Mouse (Mus musculus): Measurements from ENCODE around the gene Umad1.

Umad1 gene

DNA sequence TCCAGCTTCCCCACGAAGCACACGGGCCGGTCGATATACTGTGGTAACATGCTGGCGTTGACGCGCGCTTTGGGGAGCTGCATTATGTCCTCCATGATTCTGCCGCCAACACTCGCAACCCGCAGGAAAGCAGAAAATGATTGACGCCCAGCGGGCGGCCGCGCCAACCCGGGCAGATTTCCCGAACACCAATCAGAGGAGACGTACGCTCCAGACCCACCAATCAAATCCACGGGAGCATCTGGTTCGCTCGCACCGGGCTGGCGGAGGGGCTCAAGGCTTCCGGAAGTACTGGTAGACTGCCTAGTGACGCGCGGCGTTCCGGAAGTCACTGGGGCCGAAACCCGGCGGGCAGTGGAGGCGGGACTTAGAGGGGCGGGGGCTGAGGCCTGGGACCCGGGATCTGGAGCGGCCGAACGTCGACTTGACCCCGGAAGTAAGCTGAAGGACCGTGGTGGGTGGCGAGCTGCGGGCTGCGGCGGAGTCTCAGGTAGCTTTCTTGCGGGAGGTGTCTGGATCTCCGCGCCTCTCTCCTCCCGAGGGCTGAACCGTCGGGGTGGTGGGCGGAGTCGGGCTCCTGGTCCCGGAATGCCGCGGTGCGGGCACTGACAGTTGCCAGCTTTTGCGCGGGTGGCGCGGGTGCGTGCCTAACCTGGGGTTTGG lies at the start of gene Umad1, which contains the start of the genes Rpa3 and Gm45062:
Gene Umad1 (plus strand): TSS at position 285 of the 663 bp plus-strand sequence.
Gene Rpa3 (minus strand): TSS at position 170 of the 663 bp plus-strand sequence.
Gene Gm45062 (plus strand): TSS at position 447 of the 663 bp plus-strand sequence.
- DNase-seq (ENCODE audit: low spot score in 2 of 2), result peak; percentile 95 to 97

DNA sequence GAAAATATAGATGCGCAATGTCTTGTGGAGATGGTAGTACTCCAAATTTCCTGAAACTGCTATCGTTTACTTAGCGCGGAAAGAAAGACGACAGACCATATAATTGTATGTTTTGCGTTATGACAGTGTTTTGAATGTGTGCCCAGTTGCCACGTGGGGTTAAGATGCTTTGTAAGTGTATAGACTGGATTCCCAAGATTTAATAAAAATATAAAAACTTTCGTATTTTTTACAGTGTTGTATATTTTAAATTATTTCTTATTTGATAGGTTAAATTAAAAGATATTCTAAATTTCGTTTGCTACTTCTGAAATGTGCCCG lies 49.3 kb upstream of the Umad1 start:
- DNase-seq (ENCODE audit: low spot score in 2 of 2), result no peak

DNA sequence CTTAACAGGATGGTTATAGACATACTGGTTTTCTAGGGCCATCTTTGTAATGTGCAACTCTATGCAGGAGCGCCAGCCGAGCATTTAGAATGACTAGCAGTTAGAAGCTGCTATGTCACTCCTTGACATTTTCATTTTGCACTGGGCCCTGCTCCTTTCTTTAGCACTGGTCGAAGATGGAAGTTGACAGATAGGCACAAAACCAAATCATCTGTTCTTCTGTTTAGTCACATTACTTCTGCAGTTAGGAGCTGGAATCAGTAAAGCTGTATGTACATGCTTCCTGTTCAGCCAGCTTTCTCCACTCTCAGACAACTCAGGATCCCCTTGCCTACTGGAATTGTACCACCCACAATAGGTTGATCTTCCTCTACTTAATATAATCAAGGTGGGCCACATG lies 48.4 kb upstream of the Umad1 start:
- no peak for DNase-seq (ENCODE audit: low spot score in 2 of 2)

DNA sequence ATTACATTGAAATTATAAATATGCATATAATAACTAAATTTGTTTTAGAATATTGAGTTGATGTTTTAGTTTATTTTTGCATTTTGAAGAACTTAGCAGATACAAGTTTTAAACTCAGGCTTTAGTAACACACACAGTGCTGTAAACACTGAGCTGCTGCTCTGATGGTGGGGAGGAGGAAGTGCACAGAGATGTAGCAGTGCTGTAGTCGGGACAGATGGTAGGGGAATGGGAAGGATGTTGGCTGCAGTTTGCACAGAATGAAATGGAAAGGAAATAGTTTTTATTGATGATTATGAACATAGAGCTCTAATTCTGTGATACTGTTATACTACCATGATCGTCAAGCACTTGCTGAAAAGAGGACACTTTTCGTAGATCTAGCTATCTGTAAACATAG lies 32.1 kb upstream of the Umad1 start:
- no peak for DNase-seq (ENCODE audit: low spot score in 2 of 2)

DNA sequence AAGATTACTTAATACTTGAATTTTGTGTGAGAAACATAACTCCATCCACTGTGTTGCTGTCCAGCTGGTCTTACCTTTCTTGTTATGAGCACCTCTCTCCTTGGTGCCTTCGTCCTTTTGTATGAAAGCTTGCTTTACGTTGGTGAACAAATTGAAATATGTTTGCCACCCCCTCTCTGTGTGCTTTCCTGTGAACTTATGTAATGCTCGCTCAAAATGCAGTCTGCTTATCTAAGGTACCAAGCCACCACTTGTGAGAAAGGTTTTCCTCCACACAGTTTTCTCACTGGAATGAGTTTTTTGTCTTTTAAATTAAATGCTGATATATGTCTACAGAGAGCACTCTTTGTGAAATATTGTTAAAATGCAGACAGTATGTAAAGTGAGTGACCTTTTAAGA lies 30.5 kb upstream of the Umad1 start:
- DNase-seq (ENCODE audit: low spot score in 2 of 2), result no peak

DNA sequence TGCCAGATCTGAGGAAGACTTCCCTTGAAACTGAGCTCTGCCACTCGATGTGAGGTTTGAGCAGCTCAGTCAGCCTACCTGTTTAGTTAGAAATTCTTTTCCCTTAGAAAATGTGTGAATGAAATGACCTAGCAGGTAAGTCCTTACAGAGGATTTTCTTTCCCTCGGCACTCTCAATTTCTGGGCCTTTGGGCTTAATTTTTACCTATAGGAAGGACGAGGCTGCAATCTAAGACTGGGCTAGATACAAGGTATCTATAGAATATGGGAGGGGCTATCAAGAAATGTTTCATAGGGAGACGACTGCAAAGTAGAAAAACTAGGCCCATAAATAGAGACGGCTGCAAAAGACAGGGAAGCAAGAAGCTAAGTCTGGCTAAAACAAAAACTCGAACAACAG lies 772 bp upstream of the Umad1 start:
- no peak for DNase-seq (ENCODE audit: low spot score in 2 of 2)

DNA sequence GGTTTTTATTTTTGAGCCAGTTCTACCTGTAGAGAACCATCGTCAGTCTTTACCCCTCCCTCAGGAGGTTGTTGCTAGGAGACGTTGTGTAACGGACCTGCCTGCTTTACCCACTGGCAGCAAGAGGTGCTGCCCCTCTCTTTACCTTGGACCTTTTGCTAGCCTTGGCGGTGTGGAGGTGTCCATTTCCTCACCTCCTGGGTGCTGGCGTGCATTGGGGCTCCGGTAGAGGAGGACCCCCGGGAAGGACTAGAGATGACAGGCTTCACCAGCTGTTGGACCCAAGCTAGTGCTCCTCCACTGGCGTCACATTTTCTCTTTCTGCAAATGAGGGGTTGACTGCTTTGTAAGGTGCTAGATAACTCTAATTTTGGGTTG lies 568 bp downstream of the Umad1 start:
- DNase-seq (ENCODE audit: low spot score in 2 of 2), result peak in 1 of 2 experiments; percentile 29

DNA sequence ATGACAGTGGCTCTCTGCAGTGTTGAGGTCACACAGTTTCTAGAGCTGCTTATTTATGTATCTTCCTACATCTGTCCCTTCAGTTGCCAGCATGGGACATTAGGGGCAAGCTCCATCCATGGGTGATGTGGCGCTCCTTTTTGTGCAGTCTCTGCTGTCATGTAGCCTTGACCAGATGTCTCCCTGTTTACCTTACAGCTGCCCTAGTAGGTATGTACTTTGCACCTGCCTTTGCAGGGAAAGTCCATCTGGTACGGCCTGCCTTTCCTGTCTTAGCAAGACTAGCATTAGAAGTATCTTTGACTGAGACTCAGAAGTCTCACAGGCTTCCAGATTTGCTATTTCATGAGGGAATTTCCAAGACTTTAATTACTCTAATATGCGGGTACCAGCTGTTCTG lies 12.0 kb downstream of the Umad1 start:
- DNase-seq (ENCODE audit: low spot score in 2 of 2), result no peak

DNA sequence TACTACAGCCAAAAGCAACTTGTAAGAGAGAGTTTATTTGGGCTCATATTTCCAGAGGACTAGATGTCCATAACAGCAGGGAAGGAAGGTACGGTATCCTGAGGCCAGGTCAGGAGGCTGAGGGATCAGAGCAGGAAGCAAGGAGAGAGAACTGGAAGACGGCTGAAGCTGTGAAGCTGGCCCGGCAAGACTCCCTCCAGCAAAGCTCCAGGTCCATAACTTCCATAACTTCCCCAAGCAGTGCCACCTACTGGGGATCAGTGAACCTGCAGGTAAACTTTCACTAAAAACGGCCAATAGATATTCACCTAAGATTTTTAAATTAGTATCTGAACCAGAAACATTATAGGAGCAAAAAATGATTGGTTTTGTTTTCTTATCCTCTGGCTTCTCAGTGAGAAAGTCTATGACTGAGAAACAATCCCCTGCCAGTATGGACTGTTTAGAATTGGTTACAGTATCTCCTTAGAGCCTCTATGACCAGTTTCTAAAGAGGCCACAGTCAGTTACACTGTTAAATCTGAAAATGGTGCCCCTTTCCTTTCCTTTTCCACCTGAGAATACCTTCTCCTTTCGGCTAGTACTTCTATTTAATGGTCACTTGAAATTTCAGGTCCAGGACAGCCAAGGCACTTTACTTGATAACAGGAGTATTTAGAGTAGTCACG lies 15.4 kb downstream of the Umad1 start:
- peak; percentile 31 to 53 for DNase-seq (ENCODE audit: low spot score in 2 of 2)

DNA sequence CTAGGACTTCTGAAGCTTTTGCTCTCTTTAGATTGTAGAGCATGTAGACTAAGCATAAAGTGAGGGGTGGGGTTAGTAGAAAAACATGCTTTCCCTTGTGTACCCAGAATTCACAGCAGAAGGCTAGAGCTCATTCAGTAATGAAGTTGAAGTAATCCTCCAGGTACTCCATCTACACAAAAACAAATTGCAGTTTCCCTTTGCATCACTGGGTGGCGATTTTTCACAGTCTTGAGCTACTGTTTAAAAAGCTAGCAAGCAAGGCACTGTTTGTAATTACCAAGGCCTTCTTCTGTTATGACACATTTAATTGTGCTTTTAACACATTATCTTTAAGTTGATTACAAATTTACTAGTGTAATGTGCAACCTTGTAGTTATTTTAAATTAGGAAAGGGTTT lies 16.0 kb downstream of the Umad1 start:
- peak in 1 of 2 experiments; percentile 53 for DNase-seq (ENCODE audit: low spot score in 2 of 2)

DNA sequence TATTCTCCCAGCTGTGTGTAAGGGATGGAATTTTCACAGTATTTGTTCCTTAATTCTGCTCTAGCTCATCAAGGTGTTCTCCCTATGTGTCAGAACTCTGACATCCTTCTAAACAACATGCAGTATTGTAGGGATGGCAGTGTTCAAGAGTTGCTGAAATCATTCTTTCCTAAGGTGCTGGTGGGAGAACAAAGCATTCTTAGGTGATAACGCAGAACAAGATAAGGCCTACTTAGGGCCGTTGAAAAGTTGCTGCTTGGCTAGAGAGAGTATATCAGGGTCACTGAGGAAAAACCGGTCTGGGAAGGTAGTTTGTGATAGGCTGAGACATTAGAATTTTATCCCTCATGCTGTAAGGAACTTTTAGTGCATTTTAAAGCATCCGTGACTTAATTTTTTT lies 17.3 kb downstream of the Umad1 start:
- DNase-seq (ENCODE audit: low spot score in 2 of 2), result no peak

DNA sequence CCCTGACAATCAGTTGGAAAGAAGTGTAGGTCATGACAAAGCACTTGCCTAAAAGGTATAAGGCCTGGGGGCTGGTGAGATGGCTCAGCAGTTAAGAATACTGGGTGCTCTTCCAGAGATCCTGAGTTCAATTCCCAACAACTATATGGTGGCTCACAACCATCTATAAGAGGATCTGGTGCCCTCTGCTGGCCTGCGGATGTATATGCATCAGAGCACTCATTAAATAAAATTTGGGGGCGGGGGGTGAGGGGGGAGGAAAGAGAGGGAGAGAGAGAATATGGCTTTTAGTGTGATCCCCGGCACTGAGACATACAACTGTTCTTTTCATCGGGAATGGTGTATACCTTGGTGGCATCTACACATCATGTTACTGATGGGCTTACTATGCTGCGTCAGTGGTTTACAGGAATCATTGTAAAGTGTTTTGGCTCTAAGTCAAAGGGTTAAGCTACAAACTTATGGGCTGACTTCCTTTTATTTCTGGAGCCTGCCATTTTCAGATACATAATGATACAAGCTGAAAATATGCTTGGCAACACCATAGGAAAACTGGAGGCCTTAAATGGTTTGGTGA lies 19.4 kb downstream of the Umad1 start:
- DNase-seq (ENCODE audit: low spot score in 2 of 2), result no peak

DNA sequence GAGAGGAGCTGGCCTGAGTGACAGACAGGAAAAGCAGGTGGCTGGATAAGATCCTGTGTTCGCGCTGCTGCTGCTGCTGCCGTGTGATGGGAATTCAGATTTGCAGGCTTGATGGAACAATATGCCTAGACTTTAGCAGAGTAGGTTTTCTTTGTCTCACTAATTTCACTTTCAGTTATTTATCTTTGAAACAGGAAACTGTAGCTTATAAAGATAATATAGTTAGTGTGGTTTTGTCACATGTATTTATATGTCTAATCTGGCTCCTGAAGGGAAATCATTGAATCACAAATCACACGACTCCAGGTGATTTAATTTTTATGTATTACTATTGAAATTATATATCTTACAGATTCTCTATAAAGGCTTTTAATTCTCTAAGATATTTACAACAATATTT lies 24.2 kb downstream of the Umad1 start:
- DNase-seq (ENCODE audit: low spot score in 2 of 2), result no peak

DNA sequence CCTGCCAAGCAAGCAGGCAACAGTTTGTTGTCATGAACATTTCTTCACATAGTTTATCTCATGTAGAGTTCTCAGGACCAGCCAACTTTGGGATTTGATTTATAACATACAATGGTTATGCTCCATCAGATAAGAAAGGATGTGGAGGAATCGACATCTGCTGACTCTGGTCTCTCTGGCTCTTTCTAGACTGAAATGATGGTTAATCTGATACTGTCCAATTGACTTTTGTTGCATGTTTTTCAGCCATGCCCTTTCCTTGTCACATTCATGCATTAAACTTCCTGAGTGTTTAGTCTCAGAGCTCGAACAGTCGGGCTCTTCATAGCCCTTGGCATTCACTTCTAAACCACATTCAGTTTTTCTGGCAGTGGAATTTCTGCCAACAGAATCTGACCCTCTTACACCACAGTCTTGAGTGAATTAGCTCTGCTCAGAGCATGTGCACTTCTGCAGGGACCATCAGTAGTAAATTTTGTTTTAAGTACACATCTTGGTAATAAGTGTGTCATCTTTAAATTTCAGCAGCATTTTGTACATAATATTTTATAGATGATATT lies 26.4 kb downstream of the Umad1 start:
- no peak for DNase-seq (ENCODE audit: low spot score in 2 of 2)

DNA sequence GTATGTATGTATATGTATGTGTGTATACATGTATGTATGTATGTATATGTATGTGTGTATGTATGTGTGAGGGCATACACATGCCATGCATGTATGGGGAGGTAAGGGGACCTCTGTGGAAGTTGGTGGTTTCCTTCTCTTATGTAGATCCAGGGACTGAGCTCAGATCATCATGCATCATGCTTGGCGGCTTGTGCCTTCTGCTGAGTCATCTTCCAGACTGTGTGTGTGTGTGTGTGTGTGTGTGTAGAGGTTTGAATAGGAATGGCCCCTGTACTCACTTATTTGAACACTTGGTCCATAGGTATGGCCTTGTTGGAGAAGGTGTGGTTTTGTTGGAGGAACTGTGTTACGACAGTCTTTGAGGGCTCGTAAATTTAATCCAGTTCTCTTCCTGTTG lies 27.1 kb downstream of the Umad1 start:
- DNase-seq (ENCODE audit: low spot score in 2 of 2), result no peak

DNA sequence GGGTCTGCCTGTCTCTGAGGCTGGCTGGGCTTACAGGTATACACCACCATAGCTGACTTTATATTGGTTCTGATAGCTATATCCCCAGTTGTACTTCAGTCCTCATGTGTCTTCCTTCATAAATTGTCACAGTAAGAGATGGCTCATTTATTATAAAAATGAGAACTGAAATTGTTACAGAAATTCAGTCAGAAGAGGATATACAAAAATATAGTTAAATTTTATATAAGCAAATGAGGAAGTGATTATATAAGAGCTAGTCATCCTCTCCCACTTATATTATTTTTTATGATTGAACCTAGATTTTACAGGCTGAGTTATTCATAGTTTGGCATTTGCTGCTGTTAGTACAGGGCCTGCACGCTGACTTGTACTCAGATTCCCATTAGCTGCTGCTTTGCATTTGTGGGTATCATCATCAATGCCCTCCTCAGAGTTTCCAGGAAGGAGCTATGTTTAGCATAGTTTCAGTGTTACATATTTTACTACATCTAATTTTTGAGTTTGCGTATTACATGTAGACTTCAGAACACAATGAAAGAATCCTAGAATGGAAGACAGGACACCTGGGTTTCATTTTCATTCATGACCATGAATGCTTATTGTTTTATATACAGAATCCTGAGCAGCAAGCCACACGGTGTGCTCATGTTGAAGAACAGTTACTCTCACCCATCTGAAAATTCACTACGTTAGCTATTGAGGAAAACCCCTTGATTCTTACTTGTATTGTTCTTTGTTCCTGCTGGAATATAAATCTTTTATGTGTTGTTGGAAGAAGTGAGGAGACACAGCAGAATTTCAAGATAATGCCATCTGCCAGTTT lies 29.9 kb downstream of the Umad1 start:
- DNase-seq (ENCODE audit: low spot score in 2 of 2), result no peak

DNA sequence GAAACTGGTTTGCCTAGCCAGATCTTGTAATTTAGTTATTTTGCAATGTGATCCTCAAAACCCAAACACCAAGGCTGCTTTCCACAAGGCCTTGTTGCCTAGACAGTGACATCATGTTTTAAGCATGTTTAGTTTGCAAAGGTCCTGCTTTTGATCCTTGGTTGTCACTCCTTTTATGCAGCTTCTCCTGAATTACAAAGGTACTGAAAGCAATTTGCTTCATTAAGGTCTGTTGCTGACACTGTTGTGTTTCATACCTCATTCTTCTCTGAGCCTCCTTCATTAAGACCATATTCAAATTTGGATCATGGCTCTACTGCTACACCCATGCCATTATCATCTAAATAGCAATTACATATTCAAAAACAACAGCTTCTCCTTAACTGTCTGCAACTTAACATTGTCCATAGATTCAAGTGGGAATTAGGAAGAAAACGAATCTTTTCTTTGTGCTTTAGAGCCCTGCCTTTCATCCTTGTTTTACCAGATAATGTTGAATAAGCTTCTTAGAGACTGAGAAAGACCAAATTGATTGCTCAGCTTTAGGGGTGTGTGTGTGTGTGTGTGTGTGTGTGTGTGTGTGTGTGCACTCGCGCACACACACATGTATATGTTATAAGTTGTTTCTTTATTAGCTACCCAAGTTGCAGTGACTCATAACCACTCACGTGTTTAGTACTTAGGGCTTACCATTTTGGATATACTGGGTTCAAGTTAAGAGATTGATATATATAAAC lies 35.1 kb downstream of the Umad1 start:
- DNase-seq (ENCODE audit: low spot score in 2 of 2), result no peak

DNA sequence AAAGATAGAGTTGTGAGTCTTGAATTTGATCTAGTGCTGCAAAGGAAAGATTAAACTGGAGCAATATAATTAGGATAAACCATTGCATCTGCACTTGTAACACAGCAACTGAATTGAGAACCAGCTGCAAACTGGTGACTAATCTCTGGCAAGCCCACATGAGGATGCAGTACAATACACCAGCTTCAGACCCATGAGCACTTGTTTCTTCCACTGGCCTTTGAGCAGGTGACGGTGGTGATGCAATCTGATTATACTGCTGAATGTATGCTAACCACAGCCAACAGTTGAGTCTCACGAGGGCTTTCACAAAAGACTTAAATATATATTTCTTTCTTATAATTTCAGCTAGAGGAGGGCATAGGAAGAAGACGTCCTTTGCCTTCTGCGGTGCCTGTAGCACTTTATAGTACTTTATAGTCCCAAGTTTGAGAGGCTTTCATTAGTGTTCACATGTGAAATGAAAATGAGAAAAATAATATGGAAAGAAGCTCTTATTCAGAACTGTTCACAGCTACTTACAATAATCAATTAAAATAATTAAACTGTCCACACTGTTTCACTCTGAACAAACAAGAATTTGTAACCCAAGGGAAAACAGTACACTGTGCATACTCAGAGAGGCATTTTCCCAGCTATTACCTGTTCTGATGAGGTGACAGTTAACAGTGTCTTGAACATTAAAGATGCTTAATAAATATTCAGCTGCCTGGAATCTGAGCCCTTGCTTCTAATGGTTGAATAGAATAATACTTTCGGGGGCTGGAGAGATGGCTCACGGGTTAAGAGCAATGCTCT lies 40.2 kb downstream of the Umad1 start:
- DNase-seq (ENCODE audit: low spot score in 2 of 2), result no peak

DNA sequence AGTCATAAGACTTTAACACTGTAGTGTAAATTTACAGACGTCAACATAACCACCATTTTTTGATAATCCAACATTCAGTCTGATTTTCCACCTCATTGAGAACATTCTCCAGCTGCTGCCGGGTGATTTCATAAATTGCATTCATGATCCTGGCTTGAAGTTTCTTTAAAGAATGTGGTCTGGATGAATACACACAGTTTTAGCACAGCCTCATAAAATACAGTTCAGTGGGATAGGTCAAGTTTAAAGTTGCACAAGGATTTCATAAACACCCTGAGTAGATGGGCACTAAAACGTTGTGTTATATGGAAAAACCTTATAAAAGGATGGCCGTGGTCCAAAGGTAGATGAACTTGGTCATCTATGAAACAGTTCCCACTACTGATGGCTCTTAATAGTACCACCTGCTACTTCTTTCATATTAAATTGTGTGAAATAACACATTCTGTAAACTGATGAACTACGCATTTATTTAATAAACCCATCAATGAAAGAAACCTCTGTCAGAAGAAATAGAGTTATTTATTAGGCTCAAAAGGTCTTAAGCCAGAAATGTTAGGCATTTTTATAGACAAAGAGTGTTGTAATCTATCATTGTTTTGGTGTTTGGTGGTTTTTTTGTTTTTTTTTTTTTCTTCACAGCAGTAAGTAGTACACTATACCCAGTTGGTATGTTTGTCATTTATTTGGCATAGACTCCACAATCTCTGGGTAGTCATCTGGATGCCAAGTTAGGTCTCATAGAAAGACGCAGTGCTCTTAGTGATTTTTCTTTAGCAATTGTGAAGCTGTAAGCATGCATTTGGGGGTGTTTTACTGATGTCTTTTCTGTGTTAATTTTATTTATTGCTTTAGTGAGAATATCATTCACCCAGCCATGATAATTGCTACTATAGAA lies 49.0 kb downstream of the Umad1 start:
- no peak for DNase-seq (ENCODE audit: low spot score in 2 of 2)

DNA sequence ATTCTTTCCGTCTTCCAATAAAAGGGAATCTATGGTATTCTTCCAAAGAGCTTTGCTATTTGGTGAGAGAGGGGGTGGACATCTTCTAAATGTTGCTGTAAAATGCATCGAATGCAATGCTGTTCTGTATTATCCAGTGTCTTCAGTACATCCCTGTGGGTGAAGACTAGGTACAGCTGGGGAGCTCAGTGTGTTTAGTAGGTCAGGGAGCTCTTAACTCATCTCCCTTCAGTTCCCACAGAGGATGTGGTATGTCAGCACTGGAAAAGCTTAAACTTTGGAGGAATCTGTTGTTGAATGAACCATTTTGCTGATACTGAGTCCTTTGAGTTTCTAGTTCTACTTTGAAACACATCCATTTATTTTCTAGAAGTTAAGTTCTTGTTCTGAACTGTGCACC lies 53.5 kb downstream of the Umad1 start:
- DNase-seq (ENCODE audit: low spot score in 2 of 2), result no peak
